Mouse (Mus musculus) layer of hippocampus, postnatal 10 days (tissue): ENCODE data around the gene Drd5. TPM values are rescaled to one million over a fixed set of nuclear protein-coding genes. Genes with fewer than 3 reads are reported as not detected.
A peak's percentile ranks its signal among the peaks of the same experiment; 100 is the strongest.

Experiments
- DNase-seq, 2 experiments: peaks; one replicate each; pipeline ENCODE4 v3.0.0; 2021; ENCODE audit warnings: low spot score in 2 of 2
- long read RNA-seq: library from polyadenylated mRNA; stranded (forward); transcript quantifications from one replicate; pipeline ENCODE4 v2.0.0, GENCODE M21; 2023
- total RNA-seq, 2 experiments: library from RNA; stranded (reverse); gene quantifications; 2 replicates each; pipeline ENCODE4 v1.2.3; 2021

Gene Drd5
- total RNA-seq: 1 to 10 TPM; 3.8 to 4.1 TPM
- long read RNA-seq, partial matches to known transcripts: 0 of 2 reads
- long read RNA-seq, other reads (novel, unspliced or antisense): 0 of 2 reads

- DNase-seq: peak in 1 of 2 experiments; percentile 29
Observed at GRCm38 (mm10) chr5:38318966-38319786, at the start of gene Drd5. Gene Drd5 (plus strand): TSS chr5:38319367.

GRCm38 (mm10) chr5:38270942-38271341, 48.2 kb upstream of the Drd5 start:
- DNase-seq: no peak

DNA sequence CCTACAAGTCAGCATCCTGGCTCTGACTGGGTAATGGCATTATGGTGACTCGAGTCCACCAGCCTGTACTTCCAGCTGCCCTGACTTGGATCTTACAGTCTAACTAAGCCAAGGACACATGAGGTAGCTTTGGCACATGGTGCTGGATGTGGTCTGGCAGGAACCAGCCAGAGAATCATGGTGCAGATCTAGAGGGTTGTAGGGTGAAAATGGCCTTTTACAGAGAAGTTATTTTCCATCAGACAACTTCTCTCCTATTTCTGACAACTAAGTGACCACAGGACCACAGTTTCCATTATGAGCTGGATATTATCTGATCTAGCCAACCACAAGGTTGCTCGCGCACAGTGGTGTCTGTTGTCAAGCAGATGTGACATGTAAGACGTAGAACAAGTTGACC, 45.3 kb upstream of the Drd5 start:
- no peak for DNase-seq

- DNase-seq: no peak
Observed at GRCm38 (mm10) chr5:38275771-38276170, 43.4 kb upstream of the Drd5 start, which contains the start of gene Otop1. Gene Otop1 (plus strand): TSS chr5:38275972.

- DNase-seq: no peak
Observed at GRCm38 (mm10) chr5:38276451-38276850, 42.7 kb upstream of the Drd5 start.

DNA sequence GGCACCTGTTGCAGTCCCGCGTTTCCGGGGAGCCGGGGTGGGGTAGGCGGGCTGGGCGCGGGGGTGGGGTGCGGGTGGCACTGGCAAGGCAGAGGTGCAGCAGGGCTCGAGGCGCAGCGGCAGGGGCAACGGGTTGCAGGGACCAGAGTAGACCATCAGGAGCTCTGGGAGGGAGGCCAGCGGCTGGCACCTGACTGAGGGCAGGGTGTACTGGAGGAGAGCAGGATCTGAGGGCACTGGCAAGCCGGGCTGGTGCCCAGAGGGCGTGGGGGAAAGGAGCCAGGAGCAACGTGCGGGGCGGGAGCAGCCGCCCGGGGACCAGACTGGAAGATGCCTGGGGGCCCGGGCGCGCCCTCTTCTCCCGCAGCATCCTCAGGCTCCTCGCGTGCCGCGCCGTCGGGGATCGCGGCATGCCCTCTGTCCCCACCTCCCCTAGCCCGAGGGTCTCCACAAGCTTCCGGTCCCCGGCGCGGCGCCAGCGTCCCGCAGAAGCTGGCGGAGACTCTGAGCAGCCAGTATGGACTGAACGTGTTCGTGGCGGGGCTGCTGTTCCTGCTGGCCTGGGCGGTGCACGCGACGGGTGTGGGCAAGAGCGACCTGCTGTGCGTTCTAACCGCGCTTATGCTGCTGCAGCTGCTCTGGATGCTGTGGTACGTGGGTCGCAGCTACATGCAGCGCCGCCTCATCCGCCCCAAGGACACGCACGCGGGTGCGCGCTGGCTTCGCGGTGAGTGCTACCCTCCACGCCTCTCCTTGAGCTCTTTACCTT, 41.9 kb upstream of the Drd5 start:
- peak in 1 of 2 experiments; percentile 20 for DNase-seq

DNA sequence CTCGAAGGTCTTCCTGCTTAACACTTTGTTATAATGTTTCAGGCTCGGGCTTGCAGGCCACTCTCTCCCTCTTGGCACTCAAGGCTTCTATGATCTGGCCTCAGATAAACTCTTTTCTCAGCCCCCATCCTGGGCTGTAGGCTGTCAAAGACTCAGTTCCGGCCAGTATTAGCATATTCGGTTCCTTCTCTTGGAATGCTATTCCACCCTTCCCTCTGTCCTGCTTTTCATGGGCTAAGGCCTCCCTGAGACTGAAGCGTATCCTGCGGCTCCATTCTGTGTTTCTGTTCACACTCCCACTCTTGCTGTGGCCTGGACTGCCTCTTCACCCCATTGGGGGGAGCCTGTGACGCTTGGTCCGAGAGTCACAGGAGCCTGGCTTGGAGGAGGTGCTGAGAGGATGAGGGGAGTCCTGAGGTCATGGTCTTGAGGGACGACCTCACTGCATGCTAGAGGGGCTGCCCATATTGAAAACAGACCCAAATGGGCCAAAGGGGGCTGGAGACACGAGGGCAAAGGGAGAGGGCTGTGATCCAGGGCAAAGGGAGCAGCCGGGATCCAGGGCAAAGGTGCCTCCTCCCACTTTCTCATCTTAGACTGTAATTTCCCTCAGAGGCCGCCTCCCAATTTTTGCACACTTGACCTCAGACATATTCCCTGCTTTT, 41.1 kb upstream of the Drd5 start:
- DNase-seq: no peak

GRCm38 (mm10) chr5:38280075-38280474, 39.1 kb upstream of the Drd5 start:
- DNase-seq: no peak

GRCm38 (mm10) chr5:38285724-38286123, 33.4 kb upstream of the Drd5 start:
- DNase-seq: no peak

GRCm38 (mm10) chr5:38288476-38288875, 30.7 kb upstream of the Drd5 start:
- no peak for DNase-seq

DNA sequence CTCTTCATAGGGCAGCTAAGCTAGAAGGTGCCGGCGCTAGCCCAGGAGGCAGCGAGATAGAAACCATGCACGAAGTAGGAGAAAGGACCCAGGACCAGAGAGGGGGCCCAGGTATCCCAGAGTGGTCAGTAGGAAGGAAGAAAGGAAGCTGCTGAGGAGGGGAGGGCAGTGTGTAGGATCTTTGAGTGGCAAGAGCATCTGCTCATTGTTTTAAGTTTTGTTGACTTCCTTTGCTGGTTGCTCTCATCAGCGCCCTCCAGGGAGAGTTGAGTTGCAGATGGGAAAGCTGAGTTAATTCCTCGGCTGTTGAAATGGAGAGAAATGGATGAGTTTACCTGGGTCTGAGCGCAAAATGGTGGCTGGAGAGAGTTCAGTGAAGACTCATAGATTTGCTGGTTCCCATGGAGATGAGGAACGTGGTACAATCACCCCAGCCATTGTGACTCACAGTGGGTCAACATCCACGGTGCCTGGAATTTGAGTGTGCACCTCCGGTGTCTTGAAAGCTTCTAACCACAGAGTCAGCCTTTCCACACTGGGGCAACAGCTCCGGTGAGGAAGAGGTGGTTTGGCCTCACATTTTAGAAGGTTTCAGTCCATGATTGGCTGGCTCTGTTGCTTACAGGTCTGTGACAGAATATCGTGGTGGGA, 17.3 kb upstream of the Drd5 start:
- no peak for DNase-seq

GRCm38 (mm10) chr5:38302651-38303050, 16.5 kb upstream of the Drd5 start:
- no peak for DNase-seq

GRCm38 (mm10) chr5:38305241-38305640, 13.9 kb upstream of the Drd5 start:
- no peak for DNase-seq

DNA sequence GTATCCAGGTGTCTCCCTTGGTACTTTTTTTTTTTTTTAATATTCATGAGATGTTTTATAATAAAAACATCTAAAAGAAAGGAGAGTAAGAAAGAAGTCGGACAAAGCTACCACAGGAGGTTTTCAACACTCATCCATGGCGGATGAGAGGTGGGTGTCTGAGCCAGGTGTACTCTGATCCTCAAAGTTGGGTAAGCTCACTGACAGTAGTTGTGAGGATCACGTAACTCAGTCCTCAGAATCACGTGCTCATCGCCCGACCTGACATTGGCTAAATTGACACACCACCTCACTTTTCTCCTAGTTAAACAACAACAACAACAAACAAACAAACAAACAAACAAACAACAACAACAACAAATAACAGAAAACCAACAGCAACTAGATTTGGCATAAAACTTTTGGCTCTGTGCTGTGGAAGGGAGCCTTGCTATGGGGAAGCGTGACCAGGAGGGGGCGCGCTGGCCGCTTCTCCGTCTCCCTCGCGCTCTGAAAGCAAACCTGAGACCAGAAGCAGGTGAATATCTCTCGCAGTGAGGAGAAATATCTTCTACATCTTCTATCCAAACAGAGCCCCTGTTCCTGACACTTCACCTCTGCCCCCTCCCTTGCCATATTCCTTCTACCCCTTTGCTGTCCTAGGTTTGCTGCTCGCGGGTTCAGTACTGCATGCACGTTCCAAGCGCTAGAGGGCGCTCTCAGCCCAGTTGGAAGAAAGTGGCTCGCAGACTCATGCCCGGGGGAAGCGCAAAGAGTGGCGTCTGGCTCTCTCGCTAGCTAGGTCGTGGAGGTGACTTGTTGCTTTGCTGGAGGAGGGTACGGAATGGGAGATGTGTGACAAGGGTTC, 11.7 kb upstream of the Drd5 start:
- peak; percentile 95 to 97 for DNase-seq

DNA sequence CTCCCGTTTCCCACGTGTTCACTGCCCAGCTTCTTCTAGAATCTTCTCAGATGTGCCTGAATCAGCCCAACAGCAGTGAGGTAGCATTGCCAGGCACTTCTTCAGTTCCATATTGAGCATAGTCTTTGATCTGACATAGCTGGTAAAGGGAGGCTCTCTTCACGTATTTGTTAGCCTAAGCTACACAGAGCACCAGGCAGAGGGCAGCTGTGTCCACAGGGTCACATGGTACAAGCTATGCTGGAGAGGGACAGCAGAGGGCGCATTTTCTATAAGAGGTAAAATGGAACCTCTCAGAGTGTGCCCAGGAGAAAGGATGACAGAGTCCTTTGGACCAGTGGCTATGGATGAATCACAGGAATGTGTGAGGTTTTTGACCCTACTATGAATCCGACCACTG, 10.3 kb upstream of the Drd5 start:
- peak; percentile 64 to 68 for DNase-seq

- DNase-seq: no peak
Observed at GRCm38 (mm10) chr5:38309795-38310194, 9.4 kb upstream of the Drd5 start.

DNA sequence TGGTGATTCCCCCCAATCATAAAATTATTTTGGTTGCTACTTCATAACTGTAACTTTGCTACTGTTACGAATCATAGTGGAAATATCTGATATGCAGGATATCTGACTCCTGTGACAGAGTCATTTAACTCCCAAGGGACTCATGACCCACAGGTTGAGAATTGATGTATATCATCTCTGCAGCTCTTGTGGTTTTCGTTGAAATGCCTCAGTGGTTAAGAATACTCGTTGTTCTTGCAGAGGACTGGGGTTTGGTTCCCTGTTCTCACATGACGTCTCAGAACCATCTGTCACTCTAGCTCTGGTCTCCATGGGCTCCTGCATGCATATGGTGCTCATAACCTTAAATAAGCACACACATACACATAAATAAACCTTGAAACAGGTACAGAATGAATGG, 14.2 kb downstream of the Drd5 start:
- no peak for DNase-seq

GRCm38 (mm10) chr5:38334582-38334981, 15.4 kb downstream of the Drd5 start:
- no peak for DNase-seq

DNA sequence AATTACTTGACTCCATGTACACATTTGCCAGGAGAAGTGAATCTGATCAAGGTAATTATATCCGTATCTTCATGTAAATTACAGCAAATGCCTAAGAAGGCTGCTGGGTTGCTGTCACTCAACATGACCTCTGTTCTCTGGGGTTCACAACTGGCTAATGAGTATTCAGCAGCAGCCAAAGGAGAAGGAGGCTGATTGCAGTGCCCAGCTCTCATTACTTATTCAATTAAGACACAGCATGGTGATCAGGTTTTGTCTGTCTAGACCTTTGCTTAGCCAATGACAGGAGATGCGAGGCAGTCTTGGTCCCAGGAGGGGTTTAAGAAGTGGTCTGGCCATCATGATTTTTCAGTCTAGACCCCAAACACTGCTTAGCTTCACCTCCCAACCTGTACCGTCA, 23.9 kb downstream of the Drd5 start:
- no peak for DNase-seq
